Mouse (Mus musculus) heart, postnatal 14 days (tissue): ENCODE measurements around the gene Mllt3. TPM values are rescaled to one million over a fixed set of nuclear protein-coding genes. Genes with fewer than 3 reads are reported as not detected.

Experiments
- DNase-seq, 2 experiments: peaks; one replicate each; pipeline ENCODE4 v3.0.0; 2021 to 2022
- intact Hi-C: fragments of 180-260 bp; cut with DNase I; formaldehyde crosslinking; loops from one replicate; pipeline ENCODE4 v1.15.1; 2025
- total RNA-seq, 2 experiments: library from RNA; stranded (reverse); gene quantifications; 2 replicates each; pipeline ENCODE4 v1.2.3; 2021

Mllt3 gene
- total RNA-seq, 2 experiments from 2014 or later: 11.1 to 12.4 TPM

GRCm38 (mm10) chr4:87792511-87792910, 240.7 kb downstream of the Mllt3 start:
- no peak for DNase-seq
- intact Hi-C loops: no loop called here

DNA sequence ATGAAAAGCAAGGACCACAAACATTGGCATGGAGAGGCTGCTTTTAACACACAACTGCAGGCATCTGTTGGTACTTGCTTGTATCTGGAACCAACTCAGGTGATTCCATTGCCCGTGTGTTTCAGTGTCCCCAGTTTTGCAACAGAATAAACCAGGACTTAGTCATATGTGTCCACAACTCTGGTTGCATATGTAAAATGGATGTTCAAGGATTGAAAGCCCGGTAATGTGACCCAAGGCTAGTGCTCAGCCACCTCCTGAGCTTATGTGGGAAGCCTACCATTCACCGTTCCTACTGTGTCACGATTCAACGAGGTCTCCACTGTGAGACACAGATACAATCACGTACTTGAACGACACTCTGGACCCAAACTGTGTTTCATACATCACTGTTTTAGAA, 243.7 kb downstream of the Mllt3 start:
- intact Hi-C loops: loop anchor here (10.0 kb wide), 1 partner anchor 245 kb away; the partner anchor contains the start of gene Mllt3
- DNase-seq: no peak

DNA sequence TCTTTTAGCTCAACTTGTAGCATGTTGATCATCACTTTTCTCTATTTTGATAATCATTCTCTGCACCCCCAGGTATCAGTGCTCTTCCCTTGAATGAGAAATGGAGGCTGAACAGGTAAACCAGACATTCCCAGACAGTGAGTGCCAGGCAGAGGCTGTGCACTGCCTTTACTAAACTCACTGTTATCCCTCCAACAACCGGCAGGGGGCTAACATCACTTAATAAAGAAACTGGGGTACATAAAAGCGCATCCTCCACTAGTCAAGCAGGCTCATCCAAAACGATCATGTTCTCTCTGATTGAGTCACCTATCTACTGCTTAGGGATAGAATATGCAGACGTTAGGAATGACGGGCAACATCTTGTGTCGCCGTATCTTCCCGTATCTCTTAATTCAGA, 244.5 kb downstream of the Mllt3 start:
- intact Hi-C loops: loop anchor here (10.0 kb wide), 1 partner anchor 246 kb away; the partner anchor contains the start of gene Mllt3
- DNase-seq: peak; percentile 42 to 64

GRCm38 (mm10) chr4:87785132-87786074, 247.8 kb downstream of the Mllt3 start:
- intact Hi-C loops: loop anchor here (2.0 to 10.0 kb wide), 4 partner anchors 249 to 759 kb away; partner anchors contain the start of gene Mllt3
- DNase-seq: peak; percentile 46 to 68

GRCm38 (mm10) chr4:87783809-87784208, 249.4 kb downstream of the Mllt3 start:
- no peak for DNase-seq
- intact Hi-C loops: loop anchor here (2.0 to 10.0 kb wide), 5 partner anchors 251 to 761 kb away; partner anchors contain the start of gene Mllt3

DNA sequence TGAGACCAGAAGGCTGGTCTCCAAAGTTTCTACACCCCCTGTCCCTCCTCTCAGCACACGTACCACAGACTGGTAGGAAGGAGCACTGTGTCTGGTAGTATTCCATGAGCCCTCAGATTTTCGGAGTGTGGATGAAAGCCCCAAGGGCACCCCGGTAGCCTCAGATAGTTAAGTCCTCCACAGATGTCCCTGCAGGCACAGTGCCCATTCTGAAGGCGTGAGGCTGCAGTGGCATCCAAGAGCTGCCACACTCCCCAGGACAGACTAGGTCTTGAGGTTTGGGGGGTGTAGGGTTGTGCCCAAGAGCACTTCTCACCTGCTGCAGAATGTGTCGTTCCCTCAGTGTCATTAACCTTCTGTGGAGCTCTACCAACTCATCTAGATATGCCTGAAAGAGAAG, 251.2 kb downstream of the Mllt3 start:
- no peak for DNase-seq
- intact Hi-C loops: loop anchor here (5.0 to 10.0 kb wide), 2 partner anchors 253 to 415 kb away; partner anchors contain the start of gene Mllt3

DNA sequence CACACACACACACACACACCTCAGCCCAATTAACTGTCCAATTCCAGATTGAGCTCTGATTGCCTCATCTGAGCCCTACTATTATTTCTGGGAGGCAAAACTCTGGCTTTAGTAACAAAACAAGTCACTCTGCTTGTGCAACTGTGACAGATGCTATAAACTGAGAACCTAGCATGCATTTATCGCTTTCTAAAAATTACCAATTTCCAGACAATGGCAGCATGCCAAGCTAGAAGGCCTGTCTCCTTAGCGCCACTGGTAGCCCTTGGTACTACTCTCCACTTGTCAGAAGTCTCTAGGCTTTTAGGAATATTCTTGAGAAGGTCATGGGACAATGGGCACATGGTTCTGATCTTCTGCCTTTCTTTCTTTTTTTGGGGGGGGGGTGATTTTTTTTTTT, 257.4 kb downstream of the Mllt3 start:
- no peak for DNase-seq
- intact Hi-C loops: no loop called here

GRCm38 (mm10) chr4:87774515-87774914, 258.6 kb downstream of the Mllt3 start:
- intact Hi-C loops: no loop called here
- no peak for DNase-seq

DNA sequence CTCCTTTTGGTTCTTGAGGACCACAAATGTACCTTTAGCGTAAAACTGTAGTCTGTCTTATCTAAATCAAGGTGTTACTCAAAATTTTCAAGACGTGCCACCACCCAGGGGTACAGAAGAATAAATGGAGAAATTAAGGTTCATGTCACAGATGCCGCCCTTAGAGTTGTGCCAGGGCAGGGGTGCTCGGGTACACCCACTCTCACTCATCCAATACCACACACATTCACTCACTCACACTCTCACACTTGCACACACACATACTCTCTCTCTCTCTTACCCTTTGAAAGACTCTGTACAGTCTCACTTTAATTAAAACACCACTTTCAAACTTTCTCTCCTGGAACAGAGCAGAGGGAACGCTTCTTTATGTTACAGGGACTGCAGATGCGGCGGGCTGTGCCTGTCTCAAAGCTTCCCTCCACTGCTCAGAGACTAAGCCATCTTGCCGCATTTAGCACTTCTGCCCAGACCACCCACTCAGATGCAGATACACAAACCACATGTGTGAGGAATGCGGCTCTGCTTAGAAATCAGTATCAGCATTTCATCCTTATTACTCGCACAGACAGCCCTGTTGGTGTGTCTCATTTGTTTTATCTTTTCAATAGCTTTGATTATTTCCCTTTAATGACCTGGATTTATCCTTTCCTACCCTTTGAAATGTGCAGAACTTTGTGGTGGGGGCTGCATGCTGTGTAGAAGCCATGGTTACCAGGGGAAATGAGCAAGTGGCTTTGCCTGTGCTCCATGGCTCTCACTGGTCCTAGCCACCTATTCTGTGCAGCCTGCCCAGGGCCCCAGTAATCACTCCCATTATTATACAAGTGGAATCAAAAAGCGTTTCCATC, 265.2 kb downstream of the Mllt3 start:
- intact Hi-C loops: no loop called here
- no peak for DNase-seq

DNA sequence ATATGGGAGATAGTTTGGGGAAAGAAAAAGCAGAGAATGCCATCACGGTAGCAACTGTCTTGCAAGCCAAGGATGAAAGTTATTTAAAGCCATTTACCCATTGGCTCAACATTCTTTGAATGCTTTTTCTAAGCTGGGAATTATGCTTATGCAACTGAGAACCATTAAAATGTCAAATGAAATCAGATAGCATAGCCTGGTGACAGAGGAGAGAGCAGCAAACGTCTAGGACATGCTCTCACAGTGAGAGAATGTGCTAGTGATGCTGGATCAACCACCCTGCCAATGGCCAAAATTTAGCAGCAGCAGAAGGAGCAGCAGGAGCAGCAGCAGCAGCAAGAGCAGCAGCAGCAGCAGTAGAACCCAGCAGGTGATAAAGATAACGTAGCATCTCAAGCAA, 267.4 kb downstream of the Mllt3 start:
- intact Hi-C loops: no loop called here
- DNase-seq: no peak

DNA sequence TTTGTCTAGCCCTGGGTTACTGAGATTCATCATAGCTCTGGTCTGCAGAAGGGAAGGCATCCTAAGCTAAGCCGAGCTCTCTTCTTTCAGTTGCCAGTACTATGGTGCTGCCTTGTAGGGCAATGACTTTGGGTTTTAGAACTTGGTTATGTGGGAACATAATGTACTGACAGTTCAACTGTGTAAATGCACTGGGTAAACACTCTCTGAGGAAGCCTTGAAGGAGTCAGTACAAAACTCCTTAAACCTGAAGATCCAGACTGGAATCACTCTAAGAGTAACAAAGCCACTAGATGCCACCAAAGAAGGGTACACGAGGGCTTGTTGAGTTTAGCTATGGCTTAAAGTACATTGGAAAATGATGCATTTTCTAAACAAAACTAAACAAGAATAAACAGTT, 272.1 kb downstream of the Mllt3 start:
- intact Hi-C loops: no loop called here
- DNase-seq: no peak

- DNase-seq: no peak
- intact Hi-C loops: no loop called here
These were observed 272.9 kb downstream of the Mllt3 start for GRCm38 (mm10) chr4:87760297-87760696.

GRCm38 (mm10) chr4:87759625-87760024, 273.5 kb downstream of the Mllt3 start:
- intact Hi-C loops: no loop called here
- DNase-seq: no peak

DNA sequence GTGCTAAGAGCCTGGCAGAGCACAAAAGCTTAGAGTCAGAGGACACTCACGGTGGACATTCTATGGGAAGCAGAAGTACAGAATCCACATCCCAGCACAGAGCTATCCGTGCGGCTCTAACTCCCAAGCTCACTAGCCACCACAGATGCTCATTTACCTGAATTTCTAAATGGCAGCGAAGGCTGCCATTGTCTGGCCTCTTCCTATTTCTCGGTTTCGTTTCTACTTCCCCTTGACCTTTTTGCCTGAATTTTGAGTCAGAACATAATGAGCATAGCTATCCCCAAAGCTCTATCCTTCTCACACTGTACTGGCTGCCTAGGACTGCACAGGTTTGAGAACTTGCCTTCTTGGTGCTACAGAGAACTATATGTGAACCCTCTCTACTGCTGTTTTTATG, 274.1 kb downstream of the Mllt3 start:
- intact Hi-C loops: no loop called here
- no peak for DNase-seq

- no peak for DNase-seq
- intact Hi-C loops: no loop called here
These were observed 281.7 kb downstream of the Mllt3 start for GRCm38 (mm10) chr4:87751515-87751864.

- no peak for DNase-seq
- intact Hi-C loops: no loop called here
These were observed 282.2 kb downstream of the Mllt3 start for GRCm38 (mm10) chr4:87750856-87751514.

DNA sequence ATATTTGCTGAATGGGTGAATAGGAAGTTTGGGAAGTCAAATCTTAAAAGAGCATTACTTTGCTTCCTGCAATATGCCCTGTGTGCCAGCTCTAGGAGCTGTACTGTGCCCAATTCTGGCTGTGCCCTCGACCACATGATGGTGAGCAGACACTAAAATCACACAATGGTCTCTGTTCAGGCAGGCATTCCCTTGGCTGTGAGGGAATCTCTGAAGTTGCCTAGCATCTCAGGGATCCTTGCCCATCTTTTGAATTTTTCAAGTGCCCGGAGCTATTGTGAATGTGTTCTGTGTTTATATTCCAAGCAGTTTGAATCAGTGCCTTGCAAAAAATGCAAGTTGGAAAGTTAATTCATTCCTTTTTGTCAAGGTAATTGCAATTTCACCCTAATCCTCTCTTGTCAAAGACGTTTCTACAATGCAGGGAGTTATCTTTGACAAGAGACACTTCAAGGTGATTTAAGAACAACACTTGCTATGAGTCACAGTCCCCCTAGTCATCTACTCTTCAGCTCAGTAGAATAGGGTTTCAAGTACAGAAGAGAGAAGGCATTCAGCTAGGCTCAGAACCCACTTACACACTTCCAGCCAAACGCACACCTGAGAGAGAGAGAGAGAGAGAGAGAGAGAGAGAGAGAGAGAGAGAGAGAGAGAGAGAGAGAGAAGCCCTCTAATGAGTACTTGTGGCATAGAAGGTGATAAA, 283.5 kb downstream of the Mllt3 start:
- no peak for DNase-seq
- intact Hi-C loops: no loop called here

GRCm38 (mm10) chr4:87745016-87745645, 288.0 kb downstream of the Mllt3 start:
- no peak for DNase-seq
- intact Hi-C loops: no loop called here

- intact Hi-C loops: no loop called here
- no peak for DNase-seq
These were observed 293.5 kb downstream of the Mllt3 start for GRCm38 (mm10) chr4:87739524-87740128.
